Mouse (Mus musculus) heart, embryonic 13.5 days (tissue): ENCODE data around the gene Plch2. TPM values are rescaled to one million over a fixed set of nuclear protein-coding genes. Genes with fewer than 3 reads are reported as not detected.

Experiments
- ATAC-seq: fragments of 200-750 bp; cut with Nextera tagmentation; 2 replicates; pipeline ENCODE4 v1.8.0; 2017; ENCODE audit warnings: moderate TSS enrichment; ENCODE audit not compliant: insufficient number of reproducible peaks, low FRiP score, low TSS enrichment; ENCODE audit errors: extremely low read depth
- H3K27ac ChIP-seq: fragments of 300-500 bp; sonication (generic); replicated peaks from 2 replicates; pipeline ENCODE4 v1.5.1; 2015; ENCODE audit warnings: moderate library complexity, mild to moderate bottlenecking, inconsistent platforms
- H3K27me3 ChIP-seq: fragments of 300-500 bp; sonication (generic); replicated peaks from 2 replicates; pipeline ENCODE4 v1.6.1; 2015; ENCODE audit warnings: mild to moderate bottlenecking, inconsistent platforms
- H3K36me3 ChIP-seq: fragments of 300-500 bp; sonication (generic); 2 replicates; pipeline ENCODE4 v1.6.1; 2015; ENCODE audit warnings: mild to moderate bottlenecking, inconsistent platforms
- H3K4me1 ChIP-seq: fragments of 300-500 bp; sonication (generic); 2 replicates; pipeline ENCODE4 v1.6.1; 2015; ENCODE audit warnings: inconsistent platforms
- H3K4me2 ChIP-seq: fragments of 300-500 bp; sonication (generic); 2 replicates; pipeline ENCODE4 v1.6.1; 2015; ENCODE audit warnings: inconsistent platforms, mild to moderate bottlenecking, moderate library complexity
- H3K4me3 ChIP-seq: fragments of 300-500 bp; sonication (generic); 2 replicates; pipeline ENCODE4 v1.5.1; 2015; ENCODE audit warnings: moderate library complexity, mild to moderate bottlenecking, inconsistent platforms
- H3K9ac ChIP-seq: fragments of 300-500 bp; sonication (generic); 2 replicates; pipeline ENCODE4 v1.6.1; 2015; ENCODE audit warnings: inconsistent platforms, mild to moderate bottlenecking, moderate library complexity
- H3K9me3 ChIP-seq: fragments of 300-500 bp; sonication (generic); 2 replicates; pipeline ENCODE4 v1.6.1; 2016; ENCODE audit warnings: inconsistent platforms
- WGBS: fragments of 180-500 bp; shearing (Covaris S2); methylation state at CpG from one replicate; pipeline ENCODE4 v1.1.7; 2015; ENCODE audit warnings: mixed read lengths; 5-methylcytosine and 5-hydroxymethylcytosine counted together
- polyA plus RNA-seq: library from polyadenylated mRNA; unstranded; fragments of >200 nt; fragmentation: Nextera tagmentation; extraction: Ambion mirVana; gene quantifications from 2 replicates; pipeline ENCODE4 v1.2.1, GENCODE M21; 2015

Plch2 gene
- polyA plus RNA-seq, 1 experiment from 2014 or later = 0.51 TPM

GRCm38 (mm10) chr4:155043289-155043625 is 13.3 kb downstream of the Plch2 start:
- WGBS = 2% methylated on average over 25 of the region's 25 CpGs
- H3K4me1 ChIP-seq = 0 out of 2 replicates have a peak, but pooled peaks cover 5% of the 10 kb centered on the region
- ATAC-seq = no peak
- no peaks in the 10 kb centered on the region for H3K36me3 ChIP-seq
- H3K4me3 ChIP-seq = peak overlapping the region; percentile 40
- H3K27me3 ChIP-seq = peaks cover 96% of the 10 kb centered on the region
- no peaks in the 10 kb centered on the region for H3K9me3 ChIP-seq
- no peak overlapping the region for H3K27ac ChIP-seq
- H3K9ac ChIP-seq = no peak overlapping the region
- H3K4me2 ChIP-seq = peak overlapping the region; percentile 61

- ATAC-seq = no peak
- Histone ChIP-seq H3K36me3 (no peaks in the 10 kb centered on the region), H3K9ac (no peak overlapping the region), H3K27me3 (peaks cover 96% of the 10 kb centered on the region), H3K4me3 (peak overlapping the region; percentile 40), H3K9me3 (no peaks in the 10 kb centered on the region), H3K4me1 (0 out of 2 replicates have a peak, but pooled peaks cover 5% of the 10 kb centered on the region), H3K4me2 (peak overlapping the region; percentile 61), H3K27ac (no peak overlapping the region)
- 1% methylated on average over 64 of the region's 65 CpGs for WGBS
These were observed 13.8 kb downstream of the Plch2 start for GRCm38 (mm10) chr4:155042606-155043288.

GRCm38 (mm10) chr4:155040696-155041095 is 15.9 kb downstream of the Plch2 start:
- H3K36me3 ChIP-seq = no peaks in the 10 kb centered on the region
- H3K27me3 ChIP-seq = peaks cover 96% of the 10 kb centered on the region
- no peak for ATAC-seq

GRCm38 (mm10) chr4:155040197-155040596 is 16.4 kb downstream of the Plch2 start:
- whole genome bisulfite sequencing = 58% methylated on average over 9 of the region's 9 CpGs
- Histone ChIP-seq H3K4me2 (no peak overlapping the region), H3K4me3 (no peak overlapping the region), H3K9me3 (no peaks in the 10 kb centered on the region), H3K36me3 (no peaks in the 10 kb centered on the region), H3K27ac (no peak overlapping the region), H3K4me1 (0 out of 2 replicates have a peak, but pooled peaks cover 5% of the 10 kb centered on the region), H3K27me3 (peaks cover 96% of the 10 kb centered on the region), H3K9ac (no peak overlapping the region)
- ATAC-seq = no peak

More at GRCm38 (mm10) chr4:155040696-155041095, 15.9 kb downstream of the Plch2 start:
- WGBS = 61% methylated on average over 6 of the region's 6 CpGs
- H3K27ac ChIP-seq = no peak overlapping the region
- H3K4me2 ChIP-seq = no peak overlapping the region
- no peak overlapping the region for H3K4me3 ChIP-seq
- no peaks in the 10 kb centered on the region for H3K9me3 ChIP-seq
- 0 out of 2 replicates have a peak, but pooled peaks cover 5% of the 10 kb centered on the region for H3K4me1 ChIP-seq
- no peak overlapping the region for H3K9ac ChIP-seq

GRCm38 (mm10) chr4:155034787-155035186 is 21.8 kb downstream of the Plch2 start:
- Histone ChIP-seq H3K27ac (no peak overlapping the region), H3K4me3 (no peak overlapping the region), H3K4me2 (no peak overlapping the region), H3K9ac (no peak overlapping the region), H3K27me3 (peaks cover 94% of the 10 kb centered on the region), H3K9me3 (no peaks in the 10 kb centered on the region), H3K4me1 (no peaks in the 10 kb centered on the region), H3K36me3 (no peaks in the 10 kb centered on the region)
- WGBS = 57% methylated on average over 13 of the region's 13 CpGs
- no peak for ATAC-seq

GRCm38 (mm10) chr4:155034202-155034601 is 22.4 kb downstream of the Plch2 start:
- Histone ChIP-seq H3K36me3 (no peaks in the 10 kb centered on the region), H3K27ac (no peak overlapping the region), H3K9me3 (no peaks in the 10 kb centered on the region), H3K27me3 (peaks cover 94% of the 10 kb centered on the region), H3K4me2 (no peak overlapping the region), H3K4me3 (no peak overlapping the region), H3K4me1 (no peaks in the 10 kb centered on the region), H3K9ac (no peak overlapping the region)
- WGBS = 21% methylated on average over 7 of the region's 7 CpGs
- ATAC-seq = no peak

- Histone ChIP-seq H3K4me2 (no peak overlapping the region), H3K4me1 (no peaks in the 10 kb centered on the region), H3K9me3 (no peaks in the 10 kb centered on the region), H3K27ac (no peak overlapping the region), H3K36me3 (no peaks in the 10 kb centered on the region), H3K9ac (no peak overlapping the region), H3K27me3 (peaks cover 89% of the 10 kb centered on the region), H3K4me3 (no peak overlapping the region)
- 23% methylated on average over 6 of the region's 6 CpGs for WGBS
- no peak for ATAC-seq
These were observed 23.5 kb downstream of the Plch2 start for GRCm38 (mm10) chr4:155033115-155033514.

GRCm38 (mm10) chr4:155024170-155025010 is 32.2 kb downstream of the Plch2 start:
- no peaks in the 10 kb centered on the region for H3K36me3 ChIP-seq
- no peak for ATAC-seq
- WGBS = 80% methylated on average over 11 of the region's 11 CpGs
- H3K9me3 ChIP-seq = no peaks in the 10 kb centered on the region
- peaks cover 4% of the 10 kb centered on the region for H3K4me1 ChIP-seq
- no peak overlapping the region for H3K4me2 ChIP-seq
- no peak overlapping the region for H3K27ac ChIP-seq
- H3K9ac ChIP-seq = no peak overlapping the region
- H3K27me3 ChIP-seq = peaks cover 40% of the 10 kb centered on the region
- H3K4me3 ChIP-seq = no peak overlapping the region

GRCm38 (mm10) chr4:155022228-155022855 is 34.2 kb downstream of the Plch2 start:
- Histone ChIP-seq H3K36me3 (no peaks in the 10 kb centered on the region), H3K4me2 (no peak overlapping the region), H3K9ac (no peak overlapping the region), H3K27ac (no peak overlapping the region), H3K4me3 (no peak overlapping the region), H3K27me3 (peaks cover 53% of the 10 kb centered on the region), H3K4me1 (peaks cover 10% of the 10 kb centered on the region), H3K9me3 (no peaks in the 10 kb centered on the region)
- WGBS = 51% methylated on average over 7 of the region's 7 CpGs
- no peak for ATAC-seq

GRCm38 (mm10) chr4:155020813-155021212 is 35.8 kb downstream of the Plch2 start:
- ATAC-seq = no peak
- Histone ChIP-seq H3K4me1 (peaks cover 10% of the 10 kb centered on the region), H3K27me3 (peaks cover 69% of the 10 kb centered on the region), H3K9me3 (no peaks in the 10 kb centered on the region), H3K27ac (no peak overlapping the region), H3K9ac (no peak overlapping the region), H3K4me3 (no peak overlapping the region), H3K4me2 (no peak overlapping the region), H3K36me3 (no peaks in the 10 kb centered on the region)
- 57% methylated on average over 9 of the region's 9 CpGs for WGBS

- Histone ChIP-seq H3K4me3 (no peak overlapping the region), H3K9me3 (no peaks in the 10 kb centered on the region), H3K27ac (no peak overlapping the region), H3K4me2 (no peak overlapping the region), H3K9ac (no peak overlapping the region), H3K36me3 (no peaks in the 10 kb centered on the region), H3K4me1 (peaks cover 10% of the 10 kb centered on the region), H3K27me3 (peaks cover 74% of the 10 kb centered on the region)
- ATAC-seq = no peak
- WGBS = 53% methylated on average over 1 of the region's 1 CpGs
These were observed 36.4 kb downstream of the Plch2 start for GRCm38 (mm10) chr4:155020141-155020540.
